Mouse (Mus musculus) forebrain, embryonic 13.5 days (tissue): Measurements from ENCODE around the gene Man1b1. TPM values are rescaled to one million over a fixed set of nuclear protein-coding genes. Genes with fewer than 3 reads are reported as not detected.

ENCODE experiments used
- ATAC-seq: fragments of 200-750 bp; cut with Nextera tagmentation; 2 replicates; pipeline ENCODE4 v1.8.0; 2017
- H3K27ac ChIP-seq: fragments of 300-500 bp; sonication (generic); 2 replicates; pipeline ENCODE4 v1.5.1; 2015; ENCODE audit warnings: inconsistent platforms, mild to moderate bottlenecking, moderate library complexity
- H3K27me3 ChIP-seq: fragments of 300-500 bp; sonication (generic); 2 replicates; pipeline ENCODE4 v1.6.1; 2015; ENCODE audit warnings: mild to moderate bottlenecking, inconsistent platforms
- H3K36me3 ChIP-seq: fragments of 300-500 bp; sonication (generic); 2 replicates; pipeline ENCODE4 v1.6.1; 2015; ENCODE audit warnings: mild to moderate bottlenecking, inconsistent platforms; ENCODE audit not compliant: poor library complexity, severe bottlenecking
- H3K4me1 ChIP-seq: fragments of 300-500 bp; sonication (generic); 2 replicates; pipeline ENCODE4 v1.6.1; 2015; ENCODE audit warnings: inconsistent platforms
- H3K4me2 ChIP-seq: fragments of 300-500 bp; sonication (generic); 2 replicates; pipeline ENCODE4 v1.6.1; 2015; ENCODE audit warnings: inconsistent platforms, mild to moderate bottlenecking, moderate library complexity
- H3K4me3 ChIP-seq: fragments of 300-500 bp; sonication (generic); 2 replicates; pipeline ENCODE4 v1.5.1; 2015; ENCODE audit warnings: mild to moderate bottlenecking, inconsistent platforms
- H3K9ac ChIP-seq: fragments of 300-500 bp; sonication (generic); 2 replicates; pipeline ENCODE4 v1.6.1; 2015; ENCODE audit warnings: mild to moderate bottlenecking, inconsistent platforms
- H3K9me3 ChIP-seq: fragments of 300-500 bp; sonication (generic); replicated peaks from 2 replicates; pipeline ENCODE4 v1.6.1; 2016; ENCODE audit warnings: inconsistent platforms
- WGBS: fragments of 180-500 bp; shearing (Covaris S2); methylation state at CpG from one replicate; pipeline ENCODE4 v1.1.7; 2015; 5-methylcytosine and 5-hydroxymethylcytosine counted together
- polyA plus RNA-seq: library from polyadenylated mRNA; unstranded; fragments of >200 nt; fragmentation: Nextera tagmentation; extraction: Ambion mirVana; gene quantifications from 2 replicates; pipeline ENCODE4 v1.2.1, GENCODE M21; 2015

The Man1b1 gene
- polyA plus RNA-seq: 59.2 and 63.2 TPM in 2 replicates

- H3K4me2 ChIP-seq: peak within 1 kb of the TSS; percentile 97
- under 1% methylated on average over 78 of the region's 78 CpGs for WGBS
Measured at GRCm38 (mm10) chr2:25332286-25333160, at the start of gene Man1b1. Man1b1 (plus strand) TSS chr2:25332338.

DNA sequence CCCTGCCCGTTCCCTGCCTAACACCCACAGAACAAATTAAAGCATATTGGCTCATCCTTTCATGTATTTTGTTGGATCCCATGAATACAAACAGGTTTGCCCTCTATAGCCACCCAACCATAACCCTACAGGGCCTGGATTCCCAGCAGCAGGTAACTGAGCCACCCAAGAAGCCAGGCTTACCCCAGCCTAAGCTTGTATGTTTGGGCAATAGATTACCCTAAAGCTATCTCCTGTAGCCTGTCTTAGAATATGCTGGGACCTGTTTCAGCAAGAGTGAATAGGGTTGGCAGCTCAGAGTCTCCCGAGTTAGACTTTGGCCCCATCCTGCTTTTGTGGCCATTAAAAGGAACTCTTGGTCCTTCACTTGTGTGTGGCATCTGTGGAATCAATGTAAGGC is 46.6 kb upstream of the Man1b1 start:
- Histone ChIP-seq H3K9ac (no peak overlapping the region), H3K4me2 (no peak overlapping the region), H3K9me3 (no peaks in the 10 kb centered on the region), H3K27me3 (peaks cover 32% of the 10 kb centered on the region), H3K27ac (no peak overlapping the region), H3K36me3 (peaks cover 59% of the 10 kb centered on the region), H3K4me3 (no peak overlapping the region), H3K4me1 (peaks cover 11% of the 10 kb centered on the region; the same call in 1 of the 2 replicates)
- 96% methylated on average over 2 of the region's 2 CpGs for WGBS
- ATAC-seq: no peak

More at GRCm38 (mm10) chr2:25332286-25333160, at the start of gene Man1b1:
- Histone ChIP-seq H3K36me3 (peaks cover 37% of the 10 kb centered on the region), H3K4me1 (peaks cover 21% of the 10 kb centered on the region), H3K27me3 (no peaks in the 10 kb centered on the region), H3K4me3 (peak within 1 kb of the TSS; percentile 90), H3K27ac (peak within 1 kb of the TSS; percentile 83), H3K9ac (peak within 1 kb of the TSS; percentile 92), H3K9me3 (no peaks in the 10 kb centered on the region)
- peak; percentile 98 for ATAC-seq

DNA sequence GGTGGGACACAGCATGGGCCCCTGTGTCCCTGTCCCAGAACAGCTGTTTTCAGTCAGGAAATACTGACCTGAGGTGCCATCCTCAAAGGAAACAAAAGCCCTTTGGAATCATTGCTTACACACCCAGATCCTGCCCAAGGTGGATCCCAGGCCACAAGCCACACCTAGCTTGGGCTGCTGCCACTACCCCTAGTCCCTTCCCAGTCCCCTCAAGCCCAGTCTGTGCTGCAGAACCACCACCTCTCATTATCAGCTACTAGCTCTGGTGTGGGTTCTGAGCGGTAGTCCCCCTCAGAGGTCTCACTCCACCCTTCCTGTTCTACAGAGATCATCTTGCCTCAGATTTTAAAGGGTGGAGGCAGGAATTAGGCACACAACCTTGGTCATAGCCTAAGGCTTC is 45.8 kb upstream of the Man1b1 start:
- H3K36me3 ChIP-seq: peaks cover 51% of the 10 kb centered on the region
- H3K27ac ChIP-seq: no peak overlapping the region
- no peak overlapping the region for H3K9ac ChIP-seq
- 84% methylated on average over 1 of the region's 1 CpGs for WGBS
- H3K4me3 ChIP-seq: no peak overlapping the region
- H3K4me2 ChIP-seq: no peak overlapping the region
- peaks cover 40% of the 10 kb centered on the region for H3K27me3 ChIP-seq
- ATAC-seq: no peak
- no peaks in the 10 kb centered on the region for H3K9me3 ChIP-seq
- H3K4me1 ChIP-seq: peaks cover 18% of the 10 kb centered on the region; the same call in 1 of the 2 replicates

DNA sequence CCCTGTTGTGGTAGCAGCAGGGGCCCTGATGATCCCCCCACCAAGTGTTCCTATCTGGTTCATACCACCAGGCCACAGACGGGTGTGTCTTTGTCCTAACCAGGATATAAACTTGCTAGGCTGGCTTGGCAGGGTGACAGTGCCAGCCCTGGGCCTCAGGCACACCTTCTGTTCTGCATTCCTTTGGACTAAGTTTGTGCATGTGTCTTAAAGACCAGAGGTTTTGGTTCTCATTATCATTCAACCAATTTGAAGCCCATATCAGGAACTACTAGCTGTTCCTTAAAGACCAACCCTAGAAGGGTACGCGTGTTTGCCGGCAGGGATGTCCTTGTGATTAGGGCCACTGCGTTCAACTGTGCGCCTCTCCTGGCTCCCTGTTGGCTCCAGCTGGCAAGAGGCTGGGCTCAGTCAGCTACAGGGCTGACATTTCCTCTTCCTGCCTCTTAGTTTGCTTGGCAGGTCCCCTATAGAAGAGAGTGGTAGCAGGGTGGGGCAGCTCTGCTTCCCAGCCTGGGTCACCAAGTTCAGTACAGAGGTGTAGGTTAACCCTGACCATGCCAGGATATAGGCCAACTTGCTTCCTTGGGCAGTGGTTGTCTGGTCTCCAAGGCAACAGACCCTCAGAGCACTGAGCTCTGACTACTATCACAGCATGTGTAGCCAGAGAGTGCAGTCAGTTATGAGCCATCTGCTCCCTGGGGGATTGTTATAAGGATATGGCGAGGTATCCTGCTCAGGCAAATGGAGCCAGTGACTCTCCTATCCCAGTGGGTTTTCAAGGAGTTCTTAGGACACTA is 45.1 kb upstream of the Man1b1 start:
- H3K4me2 ChIP-seq: no peak overlapping the region
- peaks cover 19% of the 10 kb centered on the region for H3K4me1 ChIP-seq
- no peak overlapping the region for H3K4me3 ChIP-seq
- H3K27ac ChIP-seq: no peak overlapping the region
- no peaks in the 10 kb centered on the region for H3K9me3 ChIP-seq
- no peak for ATAC-seq
- H3K9ac ChIP-seq: no peak overlapping the region
- peaks cover 47% of the 10 kb centered on the region for H3K27me3 ChIP-seq
- 62% methylated on average over 7 of the region's 7 CpGs for WGBS
- peaks cover 46% of the 10 kb centered on the region for H3K36me3 ChIP-seq

- Histone ChIP-seq H3K9ac (no peak within 1 kb of the TSS), H3K4me2 (no peak within 1 kb of the TSS), H3K4me3 (no peak within 1 kb of the TSS), H3K36me3 (peaks cover 36% of the 10 kb centered on the region), H3K9me3 (no peaks in the 10 kb centered on the region), H3K27ac (no peak within 1 kb of the TSS), H3K4me1 (peaks cover 26% of the 10 kb centered on the region), H3K27me3 (peaks cover 58% of the 10 kb centered on the region)
- 85% methylated on average over 6 of the region's 6 CpGs for WGBS
- no peak for ATAC-seq
Measured at GRCm38 (mm10) chr2:25287927-25288649, 44.0 kb upstream of the Man1b1 start, which contains the start of gene Tmem210. Tmem210 (plus strand) TSS chr2:25288145.

DNA sequence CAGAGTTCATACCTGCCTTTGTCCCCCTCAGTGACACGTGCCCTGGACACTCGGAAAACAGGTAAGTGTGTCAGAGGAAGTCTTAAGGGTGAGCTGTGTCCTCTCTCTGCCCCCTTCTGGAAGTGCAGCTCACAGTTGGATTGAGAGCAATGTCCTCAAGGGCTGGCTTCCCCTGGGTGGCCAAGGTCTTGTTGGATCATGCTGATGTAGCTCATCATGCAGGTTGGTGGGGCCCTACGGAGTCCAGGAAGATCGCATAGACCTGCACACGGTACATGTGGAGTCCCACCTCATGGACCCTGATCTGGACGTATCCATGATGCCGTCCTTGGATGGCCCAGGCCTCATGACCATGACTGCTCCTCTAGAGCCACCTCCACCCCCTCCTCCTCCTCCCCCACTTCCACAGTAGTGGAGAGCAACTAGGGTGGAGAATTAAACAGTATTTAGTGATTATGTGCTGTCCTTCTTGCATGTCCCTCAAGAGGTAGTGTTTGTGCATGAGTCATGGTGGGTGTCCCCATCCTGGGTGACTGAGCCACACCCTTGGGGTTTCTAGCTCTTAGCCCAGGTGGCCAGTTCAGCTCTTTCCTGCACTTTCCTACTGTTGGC is 43.3 kb upstream of the Man1b1 start:
- peaks cover 65% of the 10 kb centered on the region for H3K27me3 ChIP-seq
- no peak overlapping the region for H3K9ac ChIP-seq
- ATAC-seq: no peak
- H3K4me2 ChIP-seq: no peak overlapping the region
- peaks cover 29% of the 10 kb centered on the region for H3K36me3 ChIP-seq
- H3K4me3 ChIP-seq: no peak overlapping the region
- peaks cover 26% of the 10 kb centered on the region for H3K4me1 ChIP-seq
- H3K9me3 ChIP-seq: no peaks in the 10 kb centered on the region
- 75% methylated on average over 7 of the region's 7 CpGs for WGBS
- no peak overlapping the region for H3K27ac ChIP-seq

DNA sequence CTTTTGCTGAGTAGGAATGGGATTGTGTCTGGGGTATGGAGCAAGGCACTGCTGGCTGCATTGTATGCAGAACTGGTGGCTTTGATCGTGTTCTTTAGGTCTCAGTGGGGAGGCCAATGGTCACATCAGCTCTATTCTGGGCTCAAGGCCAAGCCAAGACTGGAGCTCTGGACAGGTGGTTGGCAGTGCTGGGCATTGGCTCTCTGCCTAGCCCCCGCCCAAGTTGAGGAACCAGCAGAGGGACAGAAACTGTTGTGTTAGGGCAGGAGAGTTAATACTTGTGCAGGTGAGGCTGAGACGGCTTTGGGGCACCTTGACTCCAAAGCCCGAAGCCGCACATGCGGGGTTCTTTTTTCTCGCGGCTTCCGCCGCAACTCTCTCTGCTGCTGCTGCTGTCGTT is 42.5 kb upstream of the Man1b1 start, which contains the start of gene Lrrc26:
Gene Lrrc26 (plus strand): TSS at position 265 of the 400 bp plus-strand sequence.
- 9% methylated on average over 11 of the region's 11 CpGs for WGBS

DNA sequence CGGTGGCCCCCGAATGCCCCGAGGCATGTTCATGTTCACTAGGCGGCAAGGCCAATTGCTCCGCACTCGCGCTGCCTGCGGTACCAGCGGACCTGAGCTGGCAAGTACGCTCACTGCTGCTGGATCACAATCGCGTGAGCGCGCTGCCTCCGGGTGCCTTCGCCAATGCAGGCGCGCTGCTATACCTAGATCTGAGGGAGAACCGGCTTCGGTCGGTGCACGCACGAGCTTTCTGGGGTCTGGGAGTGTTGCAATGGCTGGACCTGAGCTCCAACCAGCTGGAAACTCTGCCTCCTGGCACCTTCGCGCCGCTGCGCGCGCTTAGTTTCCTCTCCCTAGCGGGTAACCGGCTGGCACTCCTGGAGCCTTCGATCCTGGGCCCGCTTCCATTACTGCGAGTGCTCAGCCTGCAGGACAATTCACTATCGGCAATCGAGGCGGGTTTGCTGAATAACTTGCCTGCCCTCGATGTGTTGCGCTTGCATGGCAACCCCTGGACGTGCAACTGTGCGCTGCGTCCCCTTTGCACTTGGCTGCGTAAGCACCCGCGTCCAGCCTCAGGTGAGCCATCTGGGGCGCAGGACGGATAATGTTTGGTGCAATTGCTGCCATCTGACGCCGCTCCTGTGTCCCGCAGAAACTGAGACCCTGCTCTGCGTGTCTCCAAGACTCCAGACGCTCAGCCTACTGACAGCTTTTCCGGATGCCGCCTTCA is 41.9 kb upstream of the Man1b1 start:
- no peaks in the 10 kb centered on the region for H3K9me3 ChIP-seq
- peaks cover 26% of the 10 kb centered on the region for H3K4me1 ChIP-seq
- peaks cover 78% of the 10 kb centered on the region for H3K27me3 ChIP-seq
- peak overlapping the region; percentile 27 for H3K4me3 ChIP-seq
- H3K36me3 ChIP-seq: peaks cover 15% of the 10 kb centered on the region
- no peak for ATAC-seq
- H3K9ac ChIP-seq: peak overlapping the region; percentile 21
- H3K27ac ChIP-seq: no peak overlapping the region
- WGBS: 2% methylated on average over 54 of the region's 54 CpGs
- H3K4me2 ChIP-seq: peak overlapping the region; percentile 51

More for the DNA sequence above, 42.5 kb upstream of the Man1b1 start, which contains the start of gene Lrrc26:
- Histone ChIP-seq H3K9ac (peak within 1 kb of the TSS; percentile 21), H3K4me2 (peak within 1 kb of the TSS; percentile 51), H3K4me1 (peaks cover 26% of the 10 kb centered on the region), H3K4me3 (peak within 1 kb of the TSS; percentile 27), H3K9me3 (no peaks in the 10 kb centered on the region), H3K36me3 (peaks cover 21% of the 10 kb centered on the region), H3K27ac (no peak within 1 kb of the TSS), H3K27me3 (peaks cover 73% of the 10 kb centered on the region)
- ATAC-seq: no peak

- Histone ChIP-seq H3K27ac (no peak overlapping the region), H3K36me3 (peaks cover 10% of the 10 kb centered on the region), H3K4me3 (peak overlapping the region; percentile 27), H3K9me3 (no peaks in the 10 kb centered on the region), H3K9ac (peak overlapping the region; percentile 21; the same call in 1 of the 2 replicates), H3K4me1 (peaks cover 26% of the 10 kb centered on the region), H3K27me3 (peaks cover 83% of the 10 kb centered on the region), H3K4me2 (peak overlapping the region; percentile 51)
- WGBS: under 1% methylated on average over 18 of the region's 18 CpGs
- no peak for ATAC-seq
Measured at GRCm38 (mm10) chr2:25290816-25291130, 41.4 kb upstream of the Man1b1 start.

DNA sequence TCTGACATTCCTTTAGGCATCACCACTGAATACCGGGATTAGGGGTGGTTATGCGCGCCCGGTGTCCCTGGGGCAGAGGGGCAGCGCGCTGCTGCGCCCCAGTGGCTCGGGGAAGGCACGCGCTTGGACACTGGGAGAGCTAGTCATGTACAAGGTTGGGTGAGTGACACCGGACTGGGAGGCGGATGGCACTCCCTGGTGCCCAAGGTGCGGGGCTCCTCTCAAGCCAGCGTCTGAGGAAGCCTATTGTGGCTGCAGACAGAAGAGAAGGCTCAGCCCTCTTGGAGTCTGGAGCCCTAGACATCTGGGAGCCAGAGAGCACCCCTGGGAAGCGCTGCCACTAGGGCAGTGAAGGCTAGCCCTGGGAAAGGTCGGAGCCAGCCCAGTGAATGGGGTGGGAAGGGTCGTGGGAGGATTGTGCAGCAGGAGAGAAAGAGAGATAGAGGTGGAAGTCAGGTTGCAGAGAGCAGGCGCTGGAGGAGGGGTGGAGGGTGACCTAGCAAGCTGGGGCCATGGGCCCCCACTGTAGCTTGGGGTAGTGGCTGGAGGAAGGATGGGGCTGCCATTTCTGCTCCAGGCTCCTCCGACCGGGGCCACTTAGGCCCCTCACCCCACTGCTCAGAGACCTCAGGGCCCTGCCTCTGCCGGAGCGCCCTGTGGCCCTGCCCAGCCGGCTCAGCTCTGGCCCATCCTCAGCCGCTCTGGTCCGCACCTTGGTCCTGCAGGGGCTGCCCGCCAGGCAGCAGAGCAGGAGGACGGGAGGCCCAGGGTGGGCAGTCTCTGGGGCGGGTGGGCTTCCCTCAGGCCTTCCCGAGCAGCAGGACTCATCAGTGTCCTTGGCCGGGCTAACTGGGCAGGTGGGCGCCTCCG is 40.7 kb upstream of the Man1b1 start:
- peak; percentile 22; the same call in 1 of the 2 replicates for ATAC-seq
- peaks cover 26% of the 10 kb centered on the region for H3K4me1 ChIP-seq
- H3K27ac ChIP-seq: no peak overlapping the region
- peak overlapping the region; percentile 43; the same call in 1 of the 2 replicates for H3K9ac ChIP-seq
- H3K36me3 ChIP-seq: peaks cover 3% of the 10 kb centered on the region
- H3K9me3 ChIP-seq: no peaks in the 10 kb centered on the region
- peaks cover 90% of the 10 kb centered on the region for H3K27me3 ChIP-seq
- peak overlapping the region; percentile 27 for H3K4me3 ChIP-seq
- WGBS: 3% methylated on average over 32 of the region's 32 CpGs
- peak overlapping the region; percentile 51 for H3K4me2 ChIP-seq
